Mouse (Mus musculus): ENCODE measurements around the gene Xirp1. TPM values are rescaled to one million over a fixed set of nuclear protein-coding genes. Genes with fewer than 3 reads are reported as not detected.

Xirp1 gene
- polyA plus RNA-seq, 1 experiment from 2014 or later, result 0.14 TPM

GRCm38 (mm10) chr9:119973869-119974520, 49.4 kb downstream of the Xirp1 start:
- no peak overlapping the region for H3K4me2 ChIP-seq (replicated peaks; ENCODE audit: low read depth)
- TF ChIP-seq CTCF (IDR thresholded peaks at IDR 0.05; ENCODE audit: low read depth), result peak; percentile 68
- 93% methylated on average over 27 of the region's 27 CpGs for WGBS

GRCm38 (mm10) chr9:119973281-119973680, 50.1 kb downstream of the Xirp1 start:
- Histone ChIP-seq H3K9me3 (ENCODE audit: control insufficient read depth) (no peaks in the 10 kb centered on the region), H3K36me3 (ENCODE audit: control insufficient read depth, insufficient read depth) (peaks cover 35% of the 10 kb centered on the region), H3K9ac (ENCODE audit: low read depth, low read length) (no peak overlapping the region), H3K4me3 (ENCODE audit: low read depth, low read length) (no peak overlapping the region), H3K27me3 (replicated peaks; ENCODE audit: control insufficient read depth, insufficient read depth, low read length) (no peaks in the 10 kb centered on the region), H3K27ac (ENCODE audit: low read depth, low read length) (no peak overlapping the region), H3K4me2 (replicated peaks; ENCODE audit: low read depth) (no peak overlapping the region), H3K4me1 (replicated peaks; ENCODE audit: control insufficient read depth, insufficient read depth, low read length) (no peaks in the 10 kb centered on the region)
- no peak for ATAC-seq
- 93% methylated on average over 23 of the region's 23 CpGs for WGBS
- no peak for TF ChIP-seq CTCF (IDR thresholded peaks at IDR 0.05; ENCODE audit: low read depth)

More at GRCm38 (mm10) chr9:119973869-119974520, 49.4 kb downstream of the Xirp1 start:
- H3K4me1 ChIP-seq (replicated peaks; ENCODE audit: control insufficient read depth, insufficient read depth, low read length), result no peaks in the 10 kb centered on the region
- no peak overlapping the region for H3K27ac ChIP-seq (ENCODE audit: low read depth, low read length)
- no peak for ATAC-seq
- no peak overlapping the region for H3K9ac ChIP-seq (ENCODE audit: low read depth, low read length)
- H3K4me3 ChIP-seq (ENCODE audit: low read depth, low read length), result no peak overlapping the region
- peaks cover 35% of the 10 kb centered on the region for H3K36me3 ChIP-seq (ENCODE audit: control insufficient read depth, insufficient read depth)
- no peaks in the 10 kb centered on the region for H3K27me3 ChIP-seq (replicated peaks; ENCODE audit: control insufficient read depth, insufficient read depth, low read length)
- H3K9me3 ChIP-seq (ENCODE audit: control insufficient read depth), result no peaks in the 10 kb centered on the region

GRCm38 (mm10) chr9:119972582-119972981, 50.8 kb downstream of the Xirp1 start:
- WGBS, result 87% methylated on average over 12 of the region's 12 CpGs

GRCm38 (mm10) chr9:119972166-119972565, 51.2 kb downstream of the Xirp1 start:
- no peak overlapping the region for H3K27ac ChIP-seq (ENCODE audit: low read depth, low read length)
- peaks cover 35% of the 10 kb centered on the region for H3K36me3 ChIP-seq (ENCODE audit: control insufficient read depth, insufficient read depth)
- no peak overlapping the region for H3K9ac ChIP-seq (ENCODE audit: low read depth, low read length)
- no peak for TF ChIP-seq CTCF (IDR thresholded peaks at IDR 0.05; ENCODE audit: low read depth)
- H3K4me2 ChIP-seq (replicated peaks; ENCODE audit: low read depth), result no peak overlapping the region
- no peaks in the 10 kb centered on the region for H3K9me3 ChIP-seq (ENCODE audit: control insufficient read depth)
- H3K4me1 ChIP-seq (replicated peaks; ENCODE audit: control insufficient read depth, insufficient read depth, low read length), result no peaks in the 10 kb centered on the region
- ATAC-seq, result no peak
- H3K4me3 ChIP-seq (ENCODE audit: low read depth, low read length), result no peak overlapping the region
- no peaks in the 10 kb centered on the region for H3K27me3 ChIP-seq (replicated peaks; ENCODE audit: control insufficient read depth, insufficient read depth, low read length)
- 94% methylated on average over 10 of the region's 10 CpGs for WGBS

More at GRCm38 (mm10) chr9:119972582-119972981, 50.8 kb downstream of the Xirp1 start:
- Histone ChIP-seq H3K36me3 (ENCODE audit: control insufficient read depth, insufficient read depth) (peaks cover 35% of the 10 kb centered on the region), H3K27ac (ENCODE audit: low read depth, low read length) (no peak overlapping the region), H3K27me3 (replicated peaks; ENCODE audit: control insufficient read depth, insufficient read depth, low read length) (no peaks in the 10 kb centered on the region), H3K9ac (ENCODE audit: low read depth, low read length) (no peak overlapping the region), H3K4me2 (replicated peaks; ENCODE audit: low read depth) (no peak overlapping the region), H3K4me1 (replicated peaks; ENCODE audit: control insufficient read depth, insufficient read depth, low read length) (no peaks in the 10 kb centered on the region), H3K9me3 (ENCODE audit: control insufficient read depth) (no peaks in the 10 kb centered on the region), H3K4me3 (ENCODE audit: low read depth, low read length) (no peak overlapping the region)
- no peak for TF ChIP-seq CTCF (IDR thresholded peaks at IDR 0.05; ENCODE audit: low read depth)
- no peak for ATAC-seq

- no peak for ATAC-seq
- Histone ChIP-seq H3K4me1 (replicated peaks; ENCODE audit: control insufficient read depth, insufficient read depth, low read length) (no peaks in the 10 kb centered on the region), H3K4me2 (replicated peaks; ENCODE audit: low read depth) (no peak overlapping the region), H3K9ac (ENCODE audit: low read depth, low read length) (no peak overlapping the region), H3K27ac (ENCODE audit: low read depth, low read length) (no peak overlapping the region), H3K36me3 (ENCODE audit: control insufficient read depth, insufficient read depth) (peaks cover 35% of the 10 kb centered on the region), H3K27me3 (replicated peaks; ENCODE audit: control insufficient read depth, insufficient read depth, low read length) (no peaks in the 10 kb centered on the region), H3K9me3 (ENCODE audit: control insufficient read depth) (no peaks in the 10 kb centered on the region), H3K4me3 (ENCODE audit: low read depth, low read length) (no peak overlapping the region)
- TF ChIP-seq CTCF (IDR thresholded peaks at IDR 0.05; ENCODE audit: low read depth), result no peak
- 82% methylated on average over 7 of the region's 7 CpGs for WGBS
These were observed 52.4 kb downstream of the Xirp1 start for GRCm38 (mm10) chr9:119970763-119971656.

GRCm38 (mm10) chr9:119970221-119970620, 53.2 kb downstream of the Xirp1 start:
- WGBS, result 50% methylated on average over 6 of the region's 6 CpGs
- ATAC-seq, result no peak
- Histone ChIP-seq H3K36me3 (ENCODE audit: control insufficient read depth, insufficient read depth) (peaks cover 34% of the 10 kb centered on the region), H3K9me3 (ENCODE audit: control insufficient read depth) (no peaks in the 10 kb centered on the region), H3K27ac (ENCODE audit: low read depth, low read length) (no peak overlapping the region), H3K4me3 (ENCODE audit: low read depth, low read length) (no peak overlapping the region), H3K4me1 (replicated peaks; ENCODE audit: control insufficient read depth, insufficient read depth, low read length) (no peaks in the 10 kb centered on the region), H3K27me3 (replicated peaks; ENCODE audit: control insufficient read depth, insufficient read depth, low read length) (no peaks in the 10 kb centered on the region), H3K9ac (ENCODE audit: low read depth, low read length) (no peak overlapping the region), H3K4me2 (replicated peaks; ENCODE audit: low read depth) (no peak overlapping the region)
- peak; percentile 65 for TF ChIP-seq CTCF (IDR thresholded peaks at IDR 0.05; ENCODE audit: low read depth)

Measured in intestine, postnatal 0 days (tissue).